Mouse (Mus musculus) C2C12 (cell line): Measurements from ENCODE around the gene Nudcd3.

ENCODE experiments used
- CEBPB ChIP-seq: IDR thresholded peaks from one replicate; pipeline ENCODE4 v1.6.1; 2011; ENCODE audit warnings: low read depth, mild to moderate bottlenecking, control low read depth, moderate library complexity
- CTCF ChIP-seq: IDR thresholded peaks from one replicate; pipeline ENCODE4 v1.5.1; 2011; ENCODE audit not compliant: control insufficient read depth, insufficient read depth, insufficient read length
- FOSL1 ChIP-seq: IDR thresholded peaks from one replicate; pipeline ENCODE4 v1.8.0; 2011; ENCODE audit warnings: mild to moderate bottlenecking, low read length; ENCODE audit not compliant: poor library complexity, insufficient read depth, severe bottlenecking
- MAX ChIP-seq: IDR thresholded peaks from one replicate; pipeline ENCODE4 v1.6.1; 2011; ENCODE audit warnings: mild to moderate bottlenecking, control low read depth
- USF1 ChIP-seq: IDR thresholded peaks from one replicate; pipeline ENCODE4 v1.6.1; 2011; ENCODE audit warnings: low read depth, mild to moderate bottlenecking, control low read depth, moderate library complexity

GRCm38 (mm10) chr11:6068181-6068957 lies 131.8 kb downstream of the Nudcd3 start:
- TF ChIP-seq MAX (no peak), USF1 (no peak), CTCF (no peak), CEBPB (no peak), FOSL1 (no peak)
